Mouse (Mus musculus) kidney, embryonic 15.5 days (tissue): ENCODE measurements around the gene Klrc3. TPM values are rescaled to one million over a fixed set of nuclear protein-coding genes. Genes with fewer than 3 reads are reported as not detected.

Experiments used
- microRNA-seq: library from miRNA; unstranded; fragments of <30 nt; microRNA quantifications from one replicate; pipeline ENCODE4, GENCODE M21; 2016
- polyA plus RNA-seq: library from polyadenylated mRNA; unstranded; fragments of >200 nt; fragmentation: Nextera tagmentation; extraction: Ambion mirVana; gene quantifications from 2 replicates; pipeline ENCODE4 v1.2.1, GENCODE M21; 2015

Klrc3 gene
- polyA plus RNA-seq, 1 experiment from 2014 or later, result not detected

Small RNA genes within 50 kb of the gene (microRNA-seq; reads per million reads assigned to microRNA genes)
- not detected for gene Mir680-1

Other genes starting within 250 kb of the Klrc3 start
- gene Clec1b, start 246.0 kb downstream of the Klrc3 start, polyA plus RNA-seq, result 2.2 and 2.7 TPM in 2 replicates
- gene Clec9a, start 234.5 kb downstream of the Klrc3 start, polyA plus RNA-seq, result 0.45 and 0.55 TPM in 2 replicates
- gene Clec1a, start 191.3 kb downstream of the Klrc3 start, polyA plus RNA-seq, result 8.6 and 9.5 TPM in 2 replicates
- gene Olr1, start 136.2 kb downstream of the Klrc3 start, polyA plus RNA-seq, result 0.17 TPM in 1 of 2 replicates, not detected in the other
- 44.7 and 45.4 TPM in 2 replicates for gene Tmem52b, start 130.8 kb downstream of the Klrc3 start, polyA plus RNA-seq
- gene Gabarapl1, start 110.2 kb downstream of the Klrc3 start, polyA plus RNA-seq, result 60.8 and 62.8 TPM in 2 replicates
- not detected in 2 replicates for gene Klre1, start 65.4 kb downstream of the Klrc3 start, polyA plus RNA-seq
- not detected in 2 replicates for gene Klrd1, start 51.6 kb downstream of the Klrc3 start, polyA plus RNA-seq
- not detected in 2 replicates for gene Klrk1, start 19.5 kb downstream of the Klrc3 start, polyA plus RNA-seq
- not detected in 2 replicates for gene Klrc2, start 17.4 kb upstream of the Klrc3 start, polyA plus RNA-seq
- not detected in 2 replicates for gene Klrc1, start 35.6 kb upstream of the Klrc3 start, polyA plus RNA-seq
- gene Klri1, start 73.8 kb upstream of the Klrc3 start, polyA plus RNA-seq, result 0.26 TPM in 1 of 2 replicates, not detected in the other
- gene Klri2, start 97.1 kb upstream of the Klrc3 start, polyA plus RNA-seq, result not detected in 2 replicates
- gene Gm156, start 140.9 kb upstream of the Klrc3 start, polyA plus RNA-seq, result not detected in 2 replicates
- not detected in 2 replicates for gene Gm17631, start 219.3 kb upstream of the Klrc3 start, polyA plus RNA-seq
- gene Klra17, start 233.3 kb upstream of the Klrc3 start, polyA plus RNA-seq, result not detected in 2 replicates